Mouse (Mus musculus) embryonic facial prominence, embryonic 12.5 days (tissue): ENCODE results near the gene Tff1. TPM values are rescaled to one million over a fixed set of nuclear protein-coding genes. Genes with fewer than 3 reads are reported as not detected.

Experiments
- ATAC-seq: fragments of 200-750 bp; cut with Nextera tagmentation; 2 replicates; pipeline ENCODE4 v1.8.0; 2017; ENCODE audit not compliant: insufficient number of reproducible peaks, insufficient read depth, low FRiP score, low TSS enrichment
- H3K27ac ChIP-seq: fragments of 300-500 bp; sonication (generic); 2 replicates; pipeline ENCODE4 v1.5.1; 2016; ENCODE audit warnings: mild to moderate bottlenecking
- H3K27me3 ChIP-seq: fragments of 300-500 bp; sonication (generic); 2 replicates; pipeline ENCODE4 v1.6.1; 2016; ENCODE audit warnings: mild to moderate bottlenecking, moderate library complexity
- H3K36me3 ChIP-seq: fragments of 300-500 bp; sonication (generic); 2 replicates; pipeline ENCODE4 v1.6.1; 2016; ENCODE audit warnings: mild to moderate bottlenecking
- H3K4me1 ChIP-seq: fragments of 300-500 bp; sonication (generic); 2 replicates; pipeline ENCODE4 v1.6.1; 2016
- H3K4me2 ChIP-seq: fragments of 300-500 bp; sonication (generic); replicated peaks from 2 replicates; pipeline ENCODE4 v1.6.1; 2016; ENCODE audit warnings: mild to moderate bottlenecking, moderate library complexity
- H3K4me3 ChIP-seq: fragments of 300-500 bp; sonication (generic); 2 replicates; pipeline ENCODE4 v1.5.1; 2016; ENCODE audit warnings: mild to moderate bottlenecking
- H3K9ac ChIP-seq: fragments of 300-500 bp; sonication (generic); 2 replicates; pipeline ENCODE4 v1.6.1; 2016; ENCODE audit warnings: mild to moderate bottlenecking, moderate library complexity
- H3K9me3 ChIP-seq: fragments of 300-500 bp; sonication (generic); 2 replicates; pipeline ENCODE4 v1.6.1; 2016; ENCODE audit warnings: mild to moderate bottlenecking, moderate library complexity
- WGBS: fragments of 180-500 bp; shearing (Covaris S2); methylation state at CpG from one replicate; pipeline ENCODE4 v1.1.7; 2016; 5-methylcytosine and 5-hydroxymethylcytosine counted together
- polyA plus RNA-seq: library from polyadenylated mRNA; unstranded; fragments of >200 nt; fragmentation: Nextera tagmentation; extraction: Ambion mirVana; gene quantifications from 2 replicates; pipeline ENCODE4 v1.2.1, GENCODE M21; 2016

Gene Tff1
- polyA plus RNA-seq = not detected in 2 replicates

DNA sequence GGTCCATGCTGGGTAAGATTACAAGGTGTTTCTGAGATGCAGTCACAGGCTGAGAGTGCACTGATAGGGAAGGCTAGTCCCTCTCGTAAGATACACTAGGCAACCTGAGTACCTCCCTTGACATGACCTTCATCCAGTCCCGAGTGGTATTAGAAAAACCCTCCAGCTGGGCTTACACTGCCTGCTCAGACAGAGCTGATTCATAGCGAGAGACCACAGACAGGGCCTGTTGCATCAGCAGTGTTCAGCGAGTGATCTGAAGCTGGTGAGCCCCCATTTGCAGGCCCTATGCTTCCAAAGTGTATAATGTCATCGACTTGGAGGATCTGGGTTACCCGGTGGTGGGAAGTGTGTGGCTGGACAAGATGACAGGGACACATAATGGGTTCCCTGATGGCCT is at the start of gene Tff1:
Gene Tff1 (minus strand): TSS at position 151 of the 400 bp plus-strand sequence.
- Histone ChIP-seq H3K36me3 (no peaks in the 10 kb centered on the region), H3K27me3 (no peaks in the 10 kb centered on the region), H3K4me2 (no peak within 1 kb of the TSS), H3K9me3 (no peaks in the 10 kb centered on the region), H3K4me1 (no peaks in the 10 kb centered on the region), H3K27ac (no peak within 1 kb of the TSS), H3K4me3 (no peak within 1 kb of the TSS), H3K9ac (no peak within 1 kb of the TSS)
- ATAC-seq = no peak
- WGBS = 92% methylated on average over 6 of the region's 6 CpGs

DNA sequence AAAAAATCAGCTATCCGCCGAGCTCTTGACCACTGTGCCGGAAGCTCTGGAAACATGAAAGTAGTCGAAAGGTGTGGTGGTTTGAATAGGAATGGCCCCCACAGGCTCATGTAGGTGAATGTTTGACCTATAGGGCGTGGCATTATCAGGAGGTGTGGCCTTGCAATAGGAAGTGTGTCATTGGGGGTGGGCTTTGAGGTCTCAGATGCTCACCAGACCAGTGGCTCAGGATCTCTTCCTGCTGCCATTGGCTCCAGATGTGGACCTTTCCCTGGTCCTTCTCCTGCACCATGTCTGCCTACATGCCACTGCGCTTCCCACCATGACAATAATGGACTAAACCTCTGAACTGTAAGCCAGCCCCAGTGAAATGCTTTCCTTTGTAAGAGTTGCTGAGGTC is 46.8 kb upstream of the Tff1 start:
- H3K9me3 ChIP-seq = no peaks in the 10 kb centered on the region
- no peak overlapping the region for H3K4me2 ChIP-seq
- no peak overlapping the region for H3K27ac ChIP-seq
- no peaks in the 10 kb centered on the region for H3K36me3 ChIP-seq
- no peak for ATAC-seq
- 0 out of 2 replicates have a peak, but pooled peaks cover 5% of the 10 kb centered on the region for H3K4me1 ChIP-seq
- WGBS = 87% methylated on average over 6 of the region's 6 CpGs
- no peaks in the 10 kb centered on the region for H3K27me3 ChIP-seq
- no peak overlapping the region for H3K9ac ChIP-seq
- H3K4me3 ChIP-seq = no peak overlapping the region

DNA sequence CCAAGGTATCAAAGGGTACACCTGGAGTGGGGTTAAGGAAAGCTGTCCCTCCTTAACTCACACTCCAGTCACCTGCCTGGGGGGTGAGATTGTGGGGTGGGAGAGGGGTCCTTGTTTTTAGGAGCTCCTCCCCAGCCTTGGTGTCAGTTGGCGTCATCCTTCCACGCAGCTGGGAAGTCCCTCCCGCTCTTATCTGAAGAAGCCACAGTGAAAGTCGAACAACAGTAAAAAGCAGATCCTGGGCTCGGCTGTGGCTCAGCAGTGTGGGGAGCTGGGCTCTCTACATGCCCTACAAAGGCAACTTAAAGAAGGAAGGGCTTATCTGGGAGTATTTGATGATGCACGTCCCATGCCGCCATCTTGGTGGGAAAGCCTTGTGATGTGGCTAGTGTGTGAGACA is 45.2 kb upstream of the Tff1 start:
- H3K4me2 ChIP-seq = no peak overlapping the region

DNA sequence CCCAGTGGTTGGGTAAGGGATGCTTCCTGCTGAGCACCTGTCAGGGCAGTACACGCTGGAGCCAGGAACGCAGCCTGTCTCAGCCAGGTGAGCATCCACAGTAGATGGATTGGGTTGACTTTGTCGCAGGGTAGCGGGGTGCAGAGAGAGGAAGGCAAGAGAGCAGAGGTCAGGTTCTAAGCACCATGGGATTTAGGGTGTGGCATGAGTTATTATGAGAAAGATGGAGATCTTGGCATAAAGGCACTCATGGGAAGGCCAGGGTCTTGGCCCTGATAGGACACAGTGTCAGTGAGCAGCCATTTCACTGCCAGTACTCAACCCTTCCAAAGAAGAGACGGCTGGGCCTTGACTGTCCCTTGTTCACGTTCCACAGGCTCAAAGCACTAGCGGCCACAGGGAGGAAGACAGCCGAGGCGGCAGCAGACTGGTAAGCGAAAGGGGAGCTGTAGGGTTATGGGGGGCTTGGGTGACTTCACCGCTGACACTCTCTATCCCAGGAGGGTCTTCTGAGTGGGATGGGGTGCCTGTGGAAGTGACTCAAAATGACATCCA is 44.4 kb upstream of the Tff1 start:
- no peaks in the 10 kb centered on the region for H3K36me3 ChIP-seq
- H3K4me3 ChIP-seq = no peak overlapping the region
- no peak for ATAC-seq
- no peaks in the 10 kb centered on the region for H3K9me3 ChIP-seq
- H3K9ac ChIP-seq = no peak overlapping the region
- H3K4me1 ChIP-seq = no peaks in the 10 kb centered on the region
- WGBS = 91% methylated on average over 11 of the region's 11 CpGs
- no peak overlapping the region for H3K4me2 ChIP-seq
- no peaks in the 10 kb centered on the region for H3K27me3 ChIP-seq
- no peak overlapping the region for H3K27ac ChIP-seq

More for the DNA sequence above, 45.2 kb upstream of the Tff1 start:
- no peaks in the 10 kb centered on the region for H3K9me3 ChIP-seq
- 86% methylated on average over 7 of the region's 7 CpGs for WGBS
- H3K27me3 ChIP-seq = no peaks in the 10 kb centered on the region
- no peak overlapping the region for H3K4me3 ChIP-seq
- H3K27ac ChIP-seq = no peak overlapping the region
- H3K9ac ChIP-seq = no peak overlapping the region
- no peak for ATAC-seq
- H3K36me3 ChIP-seq = no peaks in the 10 kb centered on the region
- no peaks in the 10 kb centered on the region for H3K4me1 ChIP-seq

DNA sequence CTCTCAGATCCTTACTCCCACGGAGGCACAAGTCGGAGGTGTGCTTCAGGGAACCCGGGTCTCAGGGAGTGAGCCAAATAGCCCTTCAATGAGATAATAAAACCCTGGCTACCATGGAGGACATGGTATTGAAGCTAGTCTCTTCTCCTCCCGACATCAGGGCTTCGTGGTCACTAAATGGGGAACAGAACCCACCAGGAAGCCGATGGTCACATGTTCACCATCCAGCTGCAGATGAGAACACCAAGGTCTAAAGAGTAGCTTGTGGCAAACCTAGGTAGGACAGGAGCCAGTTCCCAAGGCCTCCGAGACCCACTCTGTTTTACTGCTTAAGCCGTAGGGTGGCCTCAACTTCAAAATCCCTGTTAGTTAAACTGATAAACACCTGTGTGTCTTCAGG is 43.6 kb upstream of the Tff1 start:
- no peak overlapping the region for H3K9ac ChIP-seq
- no peak overlapping the region for H3K4me3 ChIP-seq
- H3K27me3 ChIP-seq = no peaks in the 10 kb centered on the region
- no peak overlapping the region for H3K27ac ChIP-seq
- 84% methylated on average over 8 of the region's 8 CpGs for WGBS
- no peaks in the 10 kb centered on the region for H3K4me1 ChIP-seq
- no peak for ATAC-seq
- H3K9me3 ChIP-seq = no peaks in the 10 kb centered on the region
- H3K36me3 ChIP-seq = no peaks in the 10 kb centered on the region
- no peak overlapping the region for H3K4me2 ChIP-seq

DNA sequence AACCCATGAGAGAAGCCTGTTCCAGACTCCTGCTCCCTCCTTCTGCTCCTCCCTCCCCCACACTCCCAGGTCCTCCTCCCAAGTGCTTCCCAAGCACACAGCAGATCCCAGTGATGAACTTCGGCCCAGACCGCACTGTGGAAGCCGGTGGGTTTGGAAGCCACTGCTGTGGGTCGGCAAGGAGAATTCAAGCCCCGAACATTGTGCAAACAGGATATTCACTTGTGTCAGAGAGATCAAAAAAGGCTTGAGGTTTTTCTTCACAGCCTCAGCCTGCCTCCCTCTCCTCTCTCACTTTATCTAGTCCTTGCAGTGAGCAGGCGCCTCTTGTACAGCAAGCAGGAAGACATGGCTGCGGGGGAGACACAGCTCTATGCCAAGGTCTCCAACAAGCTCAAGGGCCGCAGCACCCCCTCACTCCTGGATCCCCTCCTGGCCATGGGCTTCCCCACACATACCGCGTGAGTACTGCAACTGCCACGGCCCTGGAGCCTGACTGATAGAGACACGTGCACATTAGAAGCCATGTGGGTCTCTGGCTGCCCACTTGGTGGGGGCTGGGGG is 42.8 kb upstream of the Tff1 start, which contains the start of gene Ubash3a:
Gene Ubash3a (plus strand): TSS at position 103 of the 564 bp plus-strand sequence.
- WGBS = 74% methylated on average over 12 of the region's 12 CpGs
- Histone ChIP-seq H3K4me3 (no peak within 1 kb of the TSS), H3K9me3 (no peaks in the 10 kb centered on the region), H3K27ac (no peak within 1 kb of the TSS), H3K9ac (no peak within 1 kb of the TSS), H3K27me3 (no peaks in the 10 kb centered on the region), H3K4me1 (no peaks in the 10 kb centered on the region), H3K36me3 (no peaks in the 10 kb centered on the region), H3K4me2 (no peak within 1 kb of the TSS)
- ATAC-seq = no peak

DNA sequence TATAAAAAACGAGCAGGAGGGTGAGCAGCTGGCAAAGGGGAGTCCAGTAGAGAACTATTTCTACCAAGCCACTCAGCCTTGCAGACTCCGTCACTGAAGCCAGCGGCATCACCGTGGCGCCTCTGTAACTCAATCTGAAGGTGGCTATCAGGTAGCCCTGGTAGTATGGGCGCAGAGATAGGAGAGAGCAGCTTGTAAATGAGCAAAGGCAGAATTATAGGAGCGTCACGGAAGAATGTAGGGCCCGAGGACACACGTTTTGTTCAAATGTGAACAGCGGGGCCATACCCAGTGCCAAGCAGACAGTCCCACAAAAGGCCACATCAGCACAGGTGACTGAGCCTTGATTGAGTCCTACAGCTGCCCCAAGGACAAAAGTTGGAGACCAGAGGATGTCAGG is 33.8 kb upstream of the Tff1 start, which contains the start of gene Tmprss3:
Gene Tmprss3 (minus strand): TSS at position 101 of the 400 bp plus-strand sequence.
- Histone ChIP-seq H3K4me3 (no peak within 1 kb of the TSS), H3K4me1 (no peaks in the 10 kb centered on the region), H3K27me3 (no peaks in the 10 kb centered on the region; the same call in 1 of the 2 replicates), H3K9ac (no peak within 1 kb of the TSS), H3K9me3 (no peaks in the 10 kb centered on the region), H3K36me3 (no peaks in the 10 kb centered on the region), H3K27ac (no peak within 1 kb of the TSS), H3K4me2 (no peak within 1 kb of the TSS)
- WGBS = 75% methylated on average over 11 of the region's 11 CpGs
- no peak for ATAC-seq

DNA sequence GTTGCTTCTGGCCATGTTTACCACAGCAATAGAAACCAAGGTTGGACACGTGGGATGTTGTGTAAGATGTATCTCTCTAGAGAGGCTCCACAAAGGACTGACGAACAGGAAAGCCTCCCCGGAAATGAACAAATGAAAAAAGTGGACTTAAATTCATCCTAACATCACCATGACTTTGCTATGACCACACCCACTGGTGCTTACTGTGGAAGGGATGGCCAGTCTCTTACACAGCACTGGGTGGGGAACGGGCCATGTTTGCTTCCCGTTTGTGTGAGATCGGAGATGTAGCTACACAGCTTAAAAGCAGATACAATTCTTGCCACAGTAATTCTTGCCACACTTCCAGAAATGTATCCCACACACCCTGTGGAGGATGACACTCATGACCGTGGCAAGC is 31.2 kb upstream of the Tff1 start:
- no peaks in the 10 kb centered on the region for H3K9me3 ChIP-seq
- WGBS = 88% methylated on average over 7 of the region's 7 CpGs
- ATAC-seq = no peak
- no peaks in the 10 kb centered on the region for H3K4me1 ChIP-seq
- H3K4me2 ChIP-seq = no peak overlapping the region
- no peak overlapping the region for H3K27ac ChIP-seq
- no peak overlapping the region for H3K9ac ChIP-seq
- H3K4me3 ChIP-seq = no peak overlapping the region
- no peaks in the 10 kb centered on the region for H3K36me3 ChIP-seq
- no peaks in the 10 kb centered on the region; the same call in 1 of the 2 replicates for H3K27me3 ChIP-seq

DNA sequence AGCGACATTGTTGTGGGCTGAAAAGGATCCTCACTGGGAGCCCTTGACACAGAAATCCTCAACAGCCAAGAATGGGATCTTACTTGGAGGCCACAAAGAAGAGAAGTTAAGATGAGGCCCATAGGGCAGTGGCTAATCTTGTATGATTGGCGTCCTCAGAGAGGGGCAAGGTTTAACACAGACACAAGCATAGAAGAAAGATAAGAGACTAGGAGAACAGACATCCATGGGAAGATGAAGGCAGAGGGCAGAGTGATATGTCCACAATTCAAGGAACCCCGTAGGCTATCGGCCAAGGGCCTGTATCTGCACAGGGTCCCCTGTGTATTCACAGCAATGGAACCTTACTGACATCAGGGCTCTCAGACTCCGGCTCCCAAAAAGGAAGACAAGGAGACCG is 30.1 kb upstream of the Tff1 start:
- H3K4me3 ChIP-seq = no peak overlapping the region
- no peaks in the 10 kb centered on the region for H3K36me3 ChIP-seq
- H3K4me1 ChIP-seq = no peaks in the 10 kb centered on the region
- H3K27me3 ChIP-seq = no peaks in the 10 kb centered on the region; the same call in 1 of the 2 replicates
- no peak overlapping the region for H3K9ac ChIP-seq
- H3K27ac ChIP-seq = no peak overlapping the region
- no peak overlapping the region for H3K4me2 ChIP-seq
- no peak for ATAC-seq
- H3K9me3 ChIP-seq = no peaks in the 10 kb centered on the region
- 88% methylated on average over 6 of the region's 6 CpGs for WGBS

DNA sequence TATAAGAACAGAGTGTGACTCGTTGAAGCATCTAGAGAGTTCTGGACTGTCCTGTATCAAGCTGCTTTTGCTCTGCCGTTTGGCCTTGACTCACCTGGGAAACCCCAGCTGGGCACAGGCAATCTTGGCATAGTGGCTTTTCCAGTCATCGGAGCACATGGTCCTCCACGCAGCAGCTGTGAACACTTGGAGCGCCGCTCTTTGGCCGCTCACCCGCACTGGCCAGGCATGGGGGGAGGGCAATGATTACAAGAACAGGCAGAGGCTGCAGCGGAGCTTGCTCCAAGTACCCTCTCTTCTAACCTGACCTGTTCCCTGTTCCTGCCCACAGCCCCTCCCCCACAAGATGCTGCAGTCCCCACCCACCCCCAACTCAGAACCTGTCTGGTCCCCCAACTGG is 28.3 kb upstream of the Tff1 start:
- no peak overlapping the region for H3K27ac ChIP-seq
- H3K36me3 ChIP-seq = no peaks in the 10 kb centered on the region
- no peak overlapping the region for H3K4me3 ChIP-seq
- no peak overlapping the region for H3K4me2 ChIP-seq
- ATAC-seq = no peak
- H3K4me1 ChIP-seq = no peaks in the 10 kb centered on the region
- no peaks in the 10 kb centered on the region for H3K9me3 ChIP-seq
- WGBS = 82% methylated on average over 9 of the region's 9 CpGs
- H3K27me3 ChIP-seq = no peaks in the 10 kb centered on the region
- H3K9ac ChIP-seq = no peak overlapping the region

DNA sequence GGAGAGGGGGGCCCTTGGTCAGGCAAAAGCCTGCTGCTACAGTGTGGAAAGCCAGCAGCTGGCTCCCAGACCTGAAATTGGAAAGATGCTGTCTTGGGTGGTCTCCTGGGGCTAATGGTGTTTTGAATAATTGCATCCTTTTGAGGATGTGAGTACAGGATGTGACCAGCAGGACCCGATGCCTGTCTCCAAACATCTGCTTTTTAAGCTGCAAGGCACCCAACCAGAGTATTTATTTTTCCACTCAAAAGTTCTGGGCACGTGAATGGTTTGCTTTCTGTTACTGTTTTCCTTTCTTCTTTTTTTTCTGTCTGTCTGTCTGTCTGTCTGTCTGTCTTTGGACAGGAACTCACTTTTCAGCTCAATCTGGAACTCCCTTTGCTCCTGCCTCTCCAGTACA is 27.6 kb upstream of the Tff1 start:
- H3K4me1 ChIP-seq = no peaks in the 10 kb centered on the region
- no peak overlapping the region for H3K4me3 ChIP-seq
- no peaks in the 10 kb centered on the region for H3K36me3 ChIP-seq
- no peaks in the 10 kb centered on the region for H3K27me3 ChIP-seq
- no peak for ATAC-seq
- H3K27ac ChIP-seq = no peak overlapping the region
- H3K9me3 ChIP-seq = no peaks in the 10 kb centered on the region
- 27% methylated on average over 2 of the region's 2 CpGs for WGBS
- H3K4me2 ChIP-seq = no peak overlapping the region
- H3K9ac ChIP-seq = no peak overlapping the region

DNA sequence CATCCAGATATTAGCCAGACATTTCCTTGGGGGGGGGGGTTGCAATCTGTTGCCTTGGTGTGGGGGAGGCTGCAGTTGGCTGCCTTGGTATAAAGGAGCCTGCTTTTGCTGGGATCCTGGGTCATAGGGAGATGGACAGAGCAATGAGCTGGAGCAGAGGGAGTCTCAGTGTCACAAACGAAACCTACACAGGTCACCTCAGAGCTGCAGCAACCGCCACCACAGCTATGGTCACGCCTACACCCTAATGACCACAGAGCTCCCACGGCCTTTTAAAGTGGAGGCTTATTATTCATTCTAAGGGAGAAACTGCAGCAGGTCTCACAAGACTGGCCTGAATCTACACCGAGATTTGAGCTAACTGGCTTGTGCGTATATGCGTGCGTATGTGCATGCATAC is 26.7 kb upstream of the Tff1 start:
- 75% methylated on average over 8 of the region's 8 CpGs for WGBS
- no peak overlapping the region for H3K27ac ChIP-seq
- H3K4me2 ChIP-seq = no peak overlapping the region
- no peak overlapping the region for H3K9ac ChIP-seq
- no peak overlapping the region for H3K4me3 ChIP-seq
- no peak for ATAC-seq
- no peaks in the 10 kb centered on the region for H3K9me3 ChIP-seq
- H3K36me3 ChIP-seq = no peaks in the 10 kb centered on the region
- H3K27me3 ChIP-seq = no peaks in the 10 kb centered on the region
- H3K4me1 ChIP-seq = no peaks in the 10 kb centered on the region
